Mouse (Mus musculus) midbrain, embryonic 15.5 days (tissue): ENCODE measurements around the gene Lbr. TPM values are rescaled to one million over a fixed set of nuclear protein-coding genes. Genes with fewer than 3 reads are reported as not detected.
"Not testable (repeated sequence)": the region's sequence is repeated elsewhere in the genome, so short reads cannot be mapped to it uniquely, and the experiment has no call there.

Source experiments
- ATAC-seq: fragments of 200-750 bp; cut with Nextera tagmentation; replicated peaks from 2 replicates; pipeline ENCODE4 v1.8.0; 2017; ENCODE audit warnings: moderate TSS enrichment
- H3K27ac ChIP-seq: fragments of 300-500 bp; sonication (generic); 2 replicates; pipeline ENCODE4 v1.5.1; 2015; ENCODE audit warnings: mild to moderate bottlenecking, inconsistent platforms
- H3K27me3 ChIP-seq: fragments of 300-500 bp; sonication (generic); replicated peaks from 2 replicates; pipeline ENCODE4 v1.6.1; 2015; ENCODE audit warnings: inconsistent platforms
- H3K36me3 ChIP-seq: fragments of 300-500 bp; sonication (generic); replicated peaks from 2 replicates; pipeline ENCODE4 v1.6.1; 2015; ENCODE audit warnings: inconsistent platforms
- H3K4me1 ChIP-seq: fragments of 300-500 bp; sonication (generic); 2 replicates; pipeline ENCODE4 v1.6.1; 2015; ENCODE audit warnings: inconsistent platforms
- H3K4me2 ChIP-seq: fragments of 300-500 bp; sonication (generic); 2 replicates; pipeline ENCODE4 v1.6.1; 2015; ENCODE audit warnings: inconsistent platforms, mild to moderate bottlenecking, moderate library complexity
- H3K4me3 ChIP-seq: fragments of 300-500 bp; sonication (generic); 2 replicates; pipeline ENCODE4 v1.5.1; 2015; ENCODE audit warnings: mild to moderate bottlenecking, inconsistent platforms
- H3K9ac ChIP-seq: fragments of 300-500 bp; sonication (generic); 2 replicates; pipeline ENCODE4 v1.6.1; 2015; ENCODE audit warnings: mild to moderate bottlenecking, inconsistent platforms
- H3K9me3 ChIP-seq: fragments of 300-500 bp; sonication (generic); 2 replicates; pipeline ENCODE4 v1.6.1; 2016; ENCODE audit warnings: inconsistent platforms
- WGBS: fragments of 180-500 bp; shearing (Covaris S2); methylation state at CpG from one replicate; pipeline ENCODE4 v1.1.7; 2015; ENCODE audit warnings: mixed read lengths; 5-methylcytosine and 5-hydroxymethylcytosine counted together
- polyA plus RNA-seq: library from polyadenylated mRNA; unstranded; fragments of >200 nt; fragmentation: Nextera tagmentation; extraction: Ambion mirVana; gene quantifications from 2 replicates; pipeline ENCODE4 v1.2.1, GENCODE M21; 2015

Lbr gene
- polyA plus RNA-seq, 1 experiment from 2014 or later = 27.9 TPM

DNA sequence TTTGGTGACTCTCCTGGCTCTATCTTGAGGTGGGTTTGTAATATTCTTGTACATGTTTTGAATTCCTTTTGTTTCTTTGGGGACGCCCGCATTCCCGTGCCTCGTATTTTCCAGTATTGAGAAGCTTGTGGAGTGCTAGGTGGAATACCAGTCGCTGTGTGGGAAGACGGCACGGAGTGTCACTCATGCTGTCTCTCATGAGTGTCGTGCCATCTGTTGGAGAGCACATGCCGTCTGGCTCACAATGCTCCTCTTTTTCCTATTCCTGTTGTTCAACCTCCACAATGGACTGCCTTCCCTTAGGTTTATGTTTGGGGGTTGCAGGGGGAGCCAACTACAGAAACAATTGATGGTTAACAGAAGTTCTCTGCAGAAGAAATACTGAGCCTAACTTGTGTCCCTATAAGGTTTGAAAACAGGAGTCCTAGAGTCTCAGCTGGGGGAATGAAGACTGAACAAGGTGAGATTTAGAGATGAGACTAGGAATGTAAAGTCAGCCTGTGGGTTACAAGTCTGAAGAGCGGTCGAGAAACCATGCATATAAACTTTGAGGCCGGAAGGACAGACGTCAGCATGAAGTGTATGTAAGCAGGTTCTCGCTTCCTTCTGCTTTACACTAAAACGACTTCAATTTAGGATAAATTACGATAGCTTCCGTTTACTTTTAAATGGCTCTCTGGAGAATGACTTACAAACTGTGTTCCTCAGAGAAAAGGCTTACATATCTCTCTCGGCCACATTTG is 31.2 kb downstream of the Lbr start:
- peaks cover 6% of the 10 kb centered on the region for H3K36me3 ChIP-seq

DNA sequence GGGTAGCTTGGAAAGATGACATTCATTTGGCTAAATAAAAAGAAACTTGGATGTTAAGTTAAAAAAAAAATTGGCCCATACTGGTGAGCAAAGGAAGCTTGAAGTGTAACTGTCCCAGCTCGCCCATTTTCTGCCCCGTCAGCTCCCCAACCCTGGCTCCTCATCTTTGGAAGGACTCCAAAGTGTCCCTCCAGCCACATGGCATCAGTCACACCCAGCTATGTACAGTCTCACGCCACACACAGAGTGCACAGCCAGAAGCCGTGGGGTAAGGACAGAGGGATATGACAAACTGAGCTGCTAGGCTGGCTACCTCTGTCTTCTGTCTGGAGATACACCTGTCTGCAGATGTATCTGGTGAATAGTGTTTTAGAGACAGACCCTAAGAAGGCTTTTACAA is 42.2 kb downstream of the Lbr start:
- no peak overlapping the region for H3K4me3 ChIP-seq
- no peaks in the 10 kb centered on the region for H3K27me3 ChIP-seq
- no peaks in the 10 kb centered on the region for H3K4me1 ChIP-seq
- no peak for ATAC-seq
- H3K9ac ChIP-seq = no peak overlapping the region
- H3K27ac ChIP-seq = no peak overlapping the region
- WGBS = 88% methylated on average over 4 of the region's 4 CpGs
- no peaks in the 10 kb centered on the region for H3K36me3 ChIP-seq
- no peaks in the 10 kb centered on the region for H3K9me3 ChIP-seq
- H3K4me2 ChIP-seq = no peak overlapping the region

More for the DNA sequence above, 31.2 kb downstream of the Lbr start:
- no peak for ATAC-seq
- Histone ChIP-seq H3K4me1 (no peaks in the 10 kb centered on the region), H3K9me3 (no peaks in the 10 kb centered on the region), H3K4me2 (no peak overlapping the region), H3K27ac (no peak overlapping the region), H3K9ac (no peak overlapping the region), H3K4me3 (no peak overlapping the region), H3K27me3 (no peaks in the 10 kb centered on the region)
- WGBS = 91% methylated on average over 18 of the region's 18 CpGs

DNA sequence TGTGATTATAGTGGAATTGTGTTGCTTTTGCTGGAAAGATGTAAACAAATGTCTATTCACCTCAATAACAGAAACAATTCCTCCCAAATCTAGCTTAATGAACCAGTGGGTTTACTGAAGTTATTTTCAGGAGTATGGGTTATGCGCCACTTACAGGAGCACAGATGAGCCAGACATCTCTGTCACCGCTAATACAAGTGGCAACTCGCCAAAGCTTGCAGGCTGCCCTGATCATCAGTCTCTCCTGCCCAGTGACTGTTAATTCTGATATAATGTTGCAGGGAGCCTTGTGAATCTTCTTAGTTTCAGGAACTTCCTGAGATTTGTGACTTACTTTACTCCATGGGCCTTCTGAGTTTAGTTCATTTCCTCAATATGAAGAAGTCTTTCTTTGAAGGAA is 42.9 kb downstream of the Lbr start:
- Histone ChIP-seq H3K27ac (no peak overlapping the region), H3K9me3 (no peaks in the 10 kb centered on the region), H3K36me3 (no peaks in the 10 kb centered on the region), H3K9ac (no peak overlapping the region), H3K27me3 (no peaks in the 10 kb centered on the region), H3K4me2 (no peak overlapping the region), H3K4me1 (no peaks in the 10 kb centered on the region), H3K4me3 (no peak overlapping the region)
- ATAC-seq = no peak
- 85% methylated on average over 3 of the region's 3 CpGs for WGBS

DNA sequence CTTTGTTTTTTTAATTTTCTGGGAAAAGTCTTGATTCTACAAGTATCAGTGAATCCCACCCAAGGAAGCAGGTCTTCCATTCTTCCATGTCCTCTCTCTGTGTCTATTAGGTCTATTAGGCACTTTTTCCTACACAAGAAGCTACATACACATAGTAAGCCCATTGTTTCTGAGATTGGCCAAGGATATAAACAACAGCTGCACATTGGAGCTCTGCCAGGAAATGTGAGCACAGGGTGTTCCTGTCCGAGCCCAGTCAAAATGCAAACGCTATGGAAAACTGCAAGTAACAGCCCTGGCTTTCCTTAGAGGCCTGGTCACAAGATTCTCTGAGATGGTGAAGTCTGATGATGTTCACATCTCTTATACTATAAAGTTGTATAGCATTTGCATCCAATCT is 49.3 kb downstream of the Lbr start:
- Histone ChIP-seq H3K9ac (no peak overlapping the region), H3K4me2 (no peak overlapping the region), H3K27ac (no peak overlapping the region), H3K9me3 (no peaks in the 10 kb centered on the region), H3K4me1 (no peaks in the 10 kb centered on the region), H3K27me3 (no peaks in the 10 kb centered on the region), H3K4me3 (no peak overlapping the region), H3K36me3 (no peaks in the 10 kb centered on the region)
- 59% methylated on average over 2 of the region's 2 CpGs for WGBS
- no peak for ATAC-seq

DNA sequence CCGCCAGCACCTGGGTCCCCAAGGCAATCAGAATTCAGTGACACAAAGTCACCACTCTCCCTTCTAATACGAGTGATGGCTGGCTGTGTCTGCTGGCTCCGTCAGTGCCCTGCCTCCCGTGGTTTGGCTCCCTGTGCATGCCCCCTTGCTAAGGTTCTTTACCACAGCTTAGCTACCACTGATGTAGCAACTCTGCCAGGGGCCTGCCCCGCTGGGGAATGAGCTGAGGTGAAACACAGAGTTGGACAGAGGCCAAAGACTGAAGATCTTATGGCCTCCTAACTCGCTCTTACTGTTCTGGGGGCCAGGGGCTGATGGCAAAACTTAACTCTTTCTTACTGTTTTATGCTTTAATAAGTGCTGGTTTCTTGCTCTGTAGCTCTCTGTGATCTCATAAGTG is 52.9 kb downstream of the Lbr start:
- H3K9me3 ChIP-seq = no peaks in the 10 kb centered on the region
- H3K4me1 ChIP-seq = no peaks in the 10 kb centered on the region
- H3K27me3 ChIP-seq = no peaks in the 10 kb centered on the region
- no peaks in the 10 kb centered on the region for H3K36me3 ChIP-seq
- H3K27ac ChIP-seq = no peak overlapping the region
- H3K4me2 ChIP-seq = no peak overlapping the region
- no peak overlapping the region for H3K9ac ChIP-seq
- WGBS = 57% methylated on average over 6 of the region's 6 CpGs
- no peak overlapping the region for H3K4me3 ChIP-seq
- no peak for ATAC-seq

DNA sequence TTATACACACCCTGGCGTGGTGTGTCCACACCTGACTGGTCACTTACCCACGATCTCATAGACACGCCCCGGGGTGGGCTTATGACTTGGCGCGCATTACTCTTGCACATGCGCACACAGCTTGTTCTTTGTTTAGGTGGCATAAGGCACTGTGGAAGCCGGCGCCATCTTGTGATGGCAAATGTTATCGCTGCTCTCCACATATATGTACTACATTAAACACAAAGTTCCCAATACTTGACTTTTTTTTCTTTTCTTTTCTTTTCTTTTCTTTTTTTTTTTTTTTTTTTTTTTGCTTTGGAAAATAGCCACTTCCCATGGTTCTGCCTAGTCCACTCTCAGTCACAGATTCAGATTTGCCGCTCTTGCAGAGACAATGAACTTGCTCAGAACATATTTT is 60.2 kb downstream of the Lbr start:
- H3K4me2 ChIP-seq, H3K9ac ChIP-seq, H3K27ac ChIP-seq, H3K9me3 ChIP-seq, H3K36me3 ChIP-seq, H3K4me1 ChIP-seq, H3K27me3 ChIP-seq, H3K4me3 ChIP-seq, ATAC-seq: not testable (repeated sequence)
- 97% methylated on average over 11 of the region's 11 CpGs for WGBS

DNA sequence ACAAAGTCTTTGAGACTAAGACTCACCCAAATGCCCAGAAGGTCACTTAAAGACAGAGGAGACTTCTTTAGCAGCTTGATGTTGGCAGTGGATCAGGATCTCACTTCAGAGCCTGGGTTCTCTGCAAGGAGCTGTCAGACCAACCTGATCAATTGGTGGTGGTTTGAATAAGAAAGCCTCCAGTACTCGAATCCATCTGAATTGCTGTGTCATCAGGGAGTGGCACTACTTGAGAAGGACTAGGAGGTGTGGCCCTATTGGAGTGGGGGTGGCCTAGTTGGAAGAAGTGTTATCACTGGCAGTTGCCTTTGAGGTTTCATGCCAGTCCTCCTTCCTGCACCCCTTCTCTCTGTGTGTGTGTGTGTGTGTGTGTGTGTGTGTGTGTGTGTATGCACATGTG is 66.3 kb downstream of the Lbr start:
- ATAC-seq = no peak
- Histone ChIP-seq H3K9ac (no peak overlapping the region), H3K27ac (no peak overlapping the region), H3K36me3 (no peaks in the 10 kb centered on the region), H3K4me3 (no peak overlapping the region), H3K9me3 (no peaks in the 10 kb centered on the region), H3K4me2 (no peak overlapping the region), H3K27me3 (no peaks in the 10 kb centered on the region), H3K4me1 (no peaks in the 10 kb centered on the region)
- WGBS = 66% methylated on average over 1 of the region's 1 CpGs

DNA sequence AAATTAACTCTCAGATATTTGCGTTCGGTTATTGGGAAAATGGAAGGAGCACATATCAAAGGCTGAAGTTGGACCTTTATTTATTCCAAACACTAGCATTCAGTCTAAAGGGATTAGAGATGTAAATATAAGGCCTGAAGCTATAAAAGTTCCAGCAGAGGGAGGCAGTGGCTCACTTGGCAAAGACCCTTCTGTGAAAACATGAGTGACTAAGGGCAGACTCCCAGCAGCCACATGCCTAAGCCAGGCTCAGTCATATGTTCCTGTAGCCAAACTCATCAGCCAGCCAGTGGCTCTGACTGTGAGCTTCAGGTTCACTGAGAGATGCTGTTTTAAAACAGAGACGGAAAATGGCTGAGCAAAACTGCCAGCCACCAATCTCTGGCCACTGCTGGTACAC is 71.0 kb downstream of the Lbr start:
- no peak overlapping the region for H3K4me2 ChIP-seq
- 89% methylated on average over 3 of the region's 3 CpGs for WGBS
- H3K4me1 ChIP-seq = no peaks in the 10 kb centered on the region
- H3K36me3 ChIP-seq = no peaks in the 10 kb centered on the region
- no peaks in the 10 kb centered on the region for H3K27me3 ChIP-seq
- ATAC-seq = no peak
- H3K9me3 ChIP-seq = no peaks in the 10 kb centered on the region
- H3K27ac ChIP-seq = no peak overlapping the region
- no peak overlapping the region for H3K9ac ChIP-seq
- no peak overlapping the region for H3K4me3 ChIP-seq

GRCm38 (mm10) chr1:181769392-181769791 is 73.5 kb downstream of the Lbr start:
- Histone ChIP-seq H3K27me3 (no peaks in the 10 kb centered on the region), H3K4me1 (no peaks in the 10 kb centered on the region), H3K4me2 (no peak overlapping the region), H3K9me3 (no peaks in the 10 kb centered on the region), H3K27ac (no peak overlapping the region), H3K36me3 (no peaks in the 10 kb centered on the region), H3K4me3 (no peak overlapping the region), H3K9ac (no peak overlapping the region)
- no peak for ATAC-seq
- WGBS = 58% methylated on average over 14 of the region's 14 CpGs

Other genes with a start within 250 kb of the Lbr start
- gene Enah, start 176.9 kb upstream of the Lbr start, polyA plus RNA-seq = 34.6 and 36.1 TPM in 2 replicates